In the genomic region with DNA sequence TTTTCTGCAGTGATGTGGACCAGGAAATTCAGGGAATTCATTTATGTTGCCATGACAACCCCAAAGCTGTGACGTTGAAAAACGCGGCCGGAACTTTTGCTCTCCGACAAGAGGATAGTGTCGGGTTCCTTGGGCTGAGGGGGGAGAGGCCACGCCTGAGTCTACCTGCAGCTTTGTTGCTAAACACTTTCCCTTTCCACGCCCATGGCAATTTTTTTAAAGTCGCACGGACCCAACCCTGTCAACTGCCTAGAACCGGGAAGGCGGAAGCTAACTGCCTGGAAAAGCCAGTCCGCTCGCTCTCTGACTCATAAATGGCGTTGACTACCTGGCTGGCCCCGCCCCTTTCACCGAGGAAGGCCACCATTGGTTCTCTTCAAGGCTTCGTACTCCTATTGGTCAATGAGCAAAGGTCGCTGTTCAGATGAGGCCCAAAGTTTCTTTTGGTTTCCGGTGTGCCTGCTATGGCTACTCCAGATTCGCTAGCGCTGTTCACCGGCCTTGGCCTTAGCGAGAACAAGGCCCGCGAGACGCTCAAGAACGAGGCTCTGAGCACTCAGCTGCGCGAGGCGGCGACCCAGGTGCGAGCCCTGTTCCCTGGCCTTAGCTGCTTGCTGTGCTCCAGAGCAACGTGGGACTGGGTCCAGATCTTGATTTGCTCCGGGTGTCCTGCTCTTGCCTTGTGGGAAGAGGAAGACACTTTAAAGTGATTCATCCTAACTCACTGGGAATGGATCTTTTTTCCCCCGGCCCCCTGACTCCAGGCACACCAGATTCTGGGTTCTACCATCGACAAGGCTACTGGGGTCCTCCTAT, we compare ENCODE assay signal across 8 mouse cellular contexts. TPM values are rescaled to one million over a fixed set of nuclear protein-coding genes. Genes with fewer than 3 reads are reported as not detected.
DNase-seq lines count a peak whose midpoint lies in the region; ATAC-seq lines count a peak whose summit lies in the region.

A gene (plus strand): TSS at position 88 of the 816 bp plus-strand sequence.

- peak within 1 kb of the TSS; percentile 76 for H3K27ac ChIP-seq in hindbrain, embryonic 14.5 days

- H3K36me3 ChIP-seq in hindbrain, embryonic 14.5 days (replicated peaks; ENCODE audit: control insufficient read depth, insufficient read depth) = peaks cover 41% of the 10 kb centered on the region

- no peaks in the 10 kb centered on the region for H3K9me3 ChIP-seq in hindbrain, embryonic 14.5 days (ENCODE audit: control insufficient read depth, low read length)

- H3K27me3 ChIP-seq in hindbrain, embryonic 14.5 days (ENCODE audit: control insufficient read depth, insufficient read depth, low read length) = no peaks in the 10 kb centered on the region

- H3K4me2 ChIP-seq in hindbrain, embryonic 14.5 days (replicated peaks) = peak within 1 kb of the TSS; percentile 96

- peak within 1 kb of the TSS; percentile 70 for H3K9ac ChIP-seq in hindbrain, embryonic 14.5 days

- H3K4me3 ChIP-seq in hindbrain, embryonic 14.5 days (replicated peaks; ENCODE audit: low read length) = peak within 1 kb of the TSS; percentile 72

- peaks cover 13% of the 10 kb centered on the region for H3K4me1 ChIP-seq in hindbrain, embryonic 14.5 days (replicated peaks; ENCODE audit: control insufficient read depth, insufficient read depth, low read length)

- peak; percentile 97 for ATAC-seq in hindbrain, embryonic 14.5 days (ENCODE audit: low FRiP score)

- WGBS in hindbrain, embryonic 14.5 days = under 1% methylated on average over 37 of the region's 37 CpGs

- peak; percentile 100 for DNase-seq in R1 (ENCODE audit: low read depth, low spot score)
- DNase-seq in cerebellum, postnatal 25 days = peak; percentile 93 to 95
- peak; percentile 88 to 89 for DNase-seq in frontal cortex, postnatal 25 days (ENCODE audit: low spot score in 2 of 2)
- peak; percentile 93 for DNase-seq in hindbrain, embryonic 14.5 days (ENCODE audit: low spot score)
- peak; percentile 89 to 91 for DNase-seq in layer of hippocampus, postnatal 36 days
- DNase-seq in lung, postnatal 36 days = peak; percentile 98
- peak; percentile 97 for DNase-seq in retina, postnatal 1 day
- peak; percentile 78 to 94 for DNase-seq in urinary bladder, adult 18-20 months (ENCODE audit: low spot score in 2 of 2)

RNA-seq across cellular contexts. Expression of the gene that starts here (rescaled TPM):
- polyA plus RNA-seq in hindbrain, embryonic 14.5 days (2014; fragmentation: Nextera tagmentation; extraction: Ambion mirVana) = 61.6 and 66.6 TPM in 2 replicates
- total RNA-seq in layer of hippocampus, postnatal 36 days (2021) = 10 to 100 TPM; 72.1 to 88.7 TPM

Comparison
In these comparisons a context has a peak if more than half of its experiments do, and no peak if none do; other contexts are left out.
1. Peak in every context shown above with its lines: DNase-seq, ATAC-seq, H3K4me3 ChIP-seq and H3K27ac ChIP-seq.